Mouse (Mus musculus): ENCODE data around the gene Cpt1b. TPM values are rescaled to one million over a fixed set of nuclear protein-coding genes. Genes with fewer than 3 reads are reported as not detected.

Cpt1b gene
- polyA plus RNA-seq, 1 experiment from 2014 or later = 3.3 TPM

- no peak for ATAC-seq
- peaks cover 6% of the 10 kb centered on the region; the same call in 1 of the 2 replicates for H3K4me1 ChIP-seq (ENCODE audit: insufficient read depth, low read depth, low read length)
- 0 out of 2 replicates have a peak, but pooled peaks cover 3% of the 10 kb centered on the region for H3K36me3 ChIP-seq (ENCODE audit: insufficient read depth, low read length)
- TF ChIP-seq CTCF (IDR thresholded peaks at IDR 0.05) (no peak), EP300 (IDR thresholded peaks at IDR 0.05) (no peak)
- H3K27ac ChIP-seq (ENCODE audit: low read length) = no peak overlapping the region
- H3K4me2 ChIP-seq (replicated peaks; ENCODE audit: low read depth, low read length) = no peak overlapping the region
- H3K9me3 ChIP-seq (ENCODE audit: low read length) = no peaks in the 10 kb centered on the region
- WGBS = 88% methylated on average over 8 of the region's 8 CpGs
- no peak for DNase-seq (ENCODE audit: low spot score)
- H3K4me3 ChIP-seq (ENCODE audit: low read depth, low read length) = no peak overlapping the region
- no peak overlapping the region for H3K9ac ChIP-seq (replicated peaks; ENCODE audit: low read depth)
- H3K27me3 ChIP-seq (replicated peaks; ENCODE audit: insufficient read depth, low read length) = no peaks in the 10 kb centered on the region
These were observed 1.0 kb downstream of the Cpt1b start for GRCm38 (mm10) chr15:89424621-89425020.

- H3K9ac ChIP-seq (replicated peaks; ENCODE audit: low read depth) = no peak overlapping the region
- ATAC-seq (no peak), DNase-seq (ENCODE audit: low spot score) (no peak)
- TF ChIP-seq CTCF (IDR thresholded peaks at IDR 0.05) (no peak), EP300 (IDR thresholded peaks at IDR 0.05) (no peak)
- H3K9me3 ChIP-seq (ENCODE audit: low read length) = no peaks in the 10 kb centered on the region
- no peak overlapping the region for H3K4me3 ChIP-seq (ENCODE audit: low read depth, low read length)
- H3K27ac ChIP-seq (ENCODE audit: low read length) = no peak overlapping the region
- no peaks in the 10 kb centered on the region for H3K36me3 ChIP-seq (ENCODE audit: insufficient read depth, low read length)
- H3K4me2 ChIP-seq (replicated peaks; ENCODE audit: low read depth, low read length) = no peak overlapping the region
- 91% methylated on average over 9 of the region's 9 CpGs for whole genome bisulfite sequencing
- no peaks in the 10 kb centered on the region for H3K4me1 ChIP-seq (ENCODE audit: insufficient read depth, low read depth, low read length)
- H3K27me3 ChIP-seq (replicated peaks; ENCODE audit: insufficient read depth, low read length) = no peaks in the 10 kb centered on the region
These were observed 3.7 kb downstream of the Cpt1b start for GRCm38 (mm10) chr15:89421938-89422337.

GRCm38 (mm10) chr15:89415282-89415681 is 10.4 kb downstream of the Cpt1b start:
- no peak overlapping the region for H3K4me2 ChIP-seq (replicated peaks; ENCODE audit: low read depth, low read length)
- H3K36me3 ChIP-seq (ENCODE audit: insufficient read depth, low read length) = no peaks in the 10 kb centered on the region
- H3K27ac ChIP-seq (ENCODE audit: low read length) = no peak overlapping the region
- no peak overlapping the region for H3K4me3 ChIP-seq (ENCODE audit: low read depth, low read length)
- no peaks in the 10 kb centered on the region for H3K9me3 ChIP-seq (ENCODE audit: low read length)
- no peak for DNase-seq (ENCODE audit: low spot score)
- WGBS = 81% methylated on average over 8 of the region's 8 CpGs
- H3K27me3 ChIP-seq (replicated peaks; ENCODE audit: insufficient read depth, low read length) = no peaks in the 10 kb centered on the region
- H3K9ac ChIP-seq (replicated peaks; ENCODE audit: low read depth) = no peak overlapping the region
- no peak for ATAC-seq
- no peak for TF ChIP-seq EP300 (IDR thresholded peaks at IDR 0.05)
- no peak for TF ChIP-seq CTCF (IDR thresholded peaks at IDR 0.05)
- no peaks in the 10 kb centered on the region for H3K4me1 ChIP-seq (ENCODE audit: insufficient read depth, low read depth, low read length)

- ATAC-seq = no peak
These were observed 15.5 kb downstream of the Cpt1b start, which contains the start of gene Syce3 for GRCm38 (mm10) chr15:89410118-89410517. TSS of gene Syce3 (minus strand) at chr15:89410503.

GRCm38 (mm10) chr15:89406691-89407090 is 19.0 kb downstream of the Cpt1b start:
- Histone ChIP-seq H3K9ac (replicated peaks; ENCODE audit: low read depth) (no peak overlapping the region), H3K4me3 (ENCODE audit: low read depth, low read length) (no peak overlapping the region), H3K4me2 (replicated peaks; ENCODE audit: low read depth, low read length) (no peak overlapping the region), H3K36me3 (ENCODE audit: insufficient read depth, low read length) (no peaks in the 10 kb centered on the region), H3K9me3 (ENCODE audit: low read length) (no peaks in the 10 kb centered on the region), H3K4me1 (ENCODE audit: insufficient read depth, low read depth, low read length) (no peaks in the 10 kb centered on the region), H3K27ac (ENCODE audit: low read length) (no peak overlapping the region), H3K27me3 (replicated peaks; ENCODE audit: insufficient read depth, low read length) (no peaks in the 10 kb centered on the region)
- ATAC-seq (no peak), DNase-seq (ENCODE audit: low spot score) (no peak)
- no peak for TF ChIP-seq CTCF (IDR thresholded peaks at IDR 0.05)
- TF ChIP-seq EP300 (IDR thresholded peaks at IDR 0.05) = no peak

More at GRCm38 (mm10) chr15:89410118-89410517, 15.5 kb downstream of the Cpt1b start, which contains the start of gene Syce3:
- H3K9me3 ChIP-seq (ENCODE audit: low read length) = no peaks in the 10 kb centered on the region
- no peak within 1 kb of the TSS for H3K4me3 ChIP-seq (ENCODE audit: low read depth, low read length)
- DNase-seq (ENCODE audit: low spot score) = no peak
- TF ChIP-seq CTCF (IDR thresholded peaks at IDR 0.05) = no peak
- TF ChIP-seq EP300 (IDR thresholded peaks at IDR 0.05) = no peak
- H3K27me3 ChIP-seq (replicated peaks; ENCODE audit: insufficient read depth, low read length) = no peaks in the 10 kb centered on the region
- H3K36me3 ChIP-seq (ENCODE audit: insufficient read depth, low read length) = no peaks in the 10 kb centered on the region
- H3K27ac ChIP-seq (ENCODE audit: low read length) = no peak within 1 kb of the TSS
- 80% methylated on average over 16 of the region's 24 CpGs for WGBS
- no peaks in the 10 kb centered on the region for H3K4me1 ChIP-seq (ENCODE audit: insufficient read depth, low read depth, low read length)
- no peak within 1 kb of the TSS for H3K4me2 ChIP-seq (replicated peaks; ENCODE audit: low read depth, low read length)
- no peak within 1 kb of the TSS for H3K9ac ChIP-seq (replicated peaks; ENCODE audit: low read depth)

GRCm38 (mm10) chr15:89404831-89405623 is 20.6 kb downstream of the Cpt1b start:
- TF ChIP-seq CTCF (IDR thresholded peaks at IDR 0.05) (no peak), EP300 (IDR thresholded peaks at IDR 0.05) (no peak)
- no peak for DNase-seq (ENCODE audit: low spot score)

More at GRCm38 (mm10) chr15:89404831-89405623, 20.6 kb downstream of the Cpt1b start:
- Histone ChIP-seq H3K9me3 (ENCODE audit: low read length) (no peaks in the 10 kb centered on the region), H3K9ac (replicated peaks; ENCODE audit: low read depth) (no peak overlapping the region), H3K36me3 (ENCODE audit: insufficient read depth, low read length) (no peaks in the 10 kb centered on the region), H3K4me1 (ENCODE audit: insufficient read depth, low read depth, low read length) (no peaks in the 10 kb centered on the region), H3K27ac (ENCODE audit: low read length) (no peak overlapping the region), H3K4me2 (replicated peaks; ENCODE audit: low read depth, low read length) (no peak overlapping the region), H3K4me3 (ENCODE audit: low read depth, low read length) (no peak overlapping the region), H3K27me3 (replicated peaks; ENCODE audit: insufficient read depth, low read length) (no peaks in the 10 kb centered on the region)
- 74% methylated on average over 10 of the region's 10 CpGs for WGBS
- no peak for ATAC-seq

All from lung, postnatal 0 days (tissue).